Mouse (Mus musculus): ENCODE data around the gene Tle6.
A peak's percentile ranks its signal among the peaks of the same experiment; 100 is the strongest.

Gene Tle6

DNA sequence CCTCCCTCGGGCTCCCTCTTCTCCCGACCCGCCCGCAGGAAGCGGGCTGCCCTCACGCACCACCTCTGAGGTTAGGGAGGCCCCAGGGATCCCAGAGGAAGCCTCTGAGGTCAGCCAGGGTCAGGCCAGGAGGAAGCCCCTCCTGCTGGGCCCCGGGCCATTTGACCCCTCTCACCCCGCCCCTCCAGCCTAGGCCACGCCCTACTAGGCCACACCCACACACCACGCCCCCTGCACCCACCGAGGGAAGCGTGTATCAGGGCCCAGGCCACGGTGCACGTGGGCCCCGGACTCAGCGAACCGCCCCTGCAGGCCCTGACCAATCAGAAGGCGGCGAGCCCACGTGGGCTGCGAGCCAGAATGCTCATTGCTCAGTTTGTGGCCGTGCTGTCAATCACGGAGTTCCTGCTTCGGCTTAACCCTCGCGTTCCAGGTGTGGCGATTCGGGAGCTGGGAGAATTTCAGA lies at the start of gene Tle6:
Gene Tle6 (minus strand): TSS at position 336 of the 466 bp plus-strand sequence.
- peak; percentile 97 for DNase-seq (ENCODE audit: low read depth, low spot score)

DNA sequence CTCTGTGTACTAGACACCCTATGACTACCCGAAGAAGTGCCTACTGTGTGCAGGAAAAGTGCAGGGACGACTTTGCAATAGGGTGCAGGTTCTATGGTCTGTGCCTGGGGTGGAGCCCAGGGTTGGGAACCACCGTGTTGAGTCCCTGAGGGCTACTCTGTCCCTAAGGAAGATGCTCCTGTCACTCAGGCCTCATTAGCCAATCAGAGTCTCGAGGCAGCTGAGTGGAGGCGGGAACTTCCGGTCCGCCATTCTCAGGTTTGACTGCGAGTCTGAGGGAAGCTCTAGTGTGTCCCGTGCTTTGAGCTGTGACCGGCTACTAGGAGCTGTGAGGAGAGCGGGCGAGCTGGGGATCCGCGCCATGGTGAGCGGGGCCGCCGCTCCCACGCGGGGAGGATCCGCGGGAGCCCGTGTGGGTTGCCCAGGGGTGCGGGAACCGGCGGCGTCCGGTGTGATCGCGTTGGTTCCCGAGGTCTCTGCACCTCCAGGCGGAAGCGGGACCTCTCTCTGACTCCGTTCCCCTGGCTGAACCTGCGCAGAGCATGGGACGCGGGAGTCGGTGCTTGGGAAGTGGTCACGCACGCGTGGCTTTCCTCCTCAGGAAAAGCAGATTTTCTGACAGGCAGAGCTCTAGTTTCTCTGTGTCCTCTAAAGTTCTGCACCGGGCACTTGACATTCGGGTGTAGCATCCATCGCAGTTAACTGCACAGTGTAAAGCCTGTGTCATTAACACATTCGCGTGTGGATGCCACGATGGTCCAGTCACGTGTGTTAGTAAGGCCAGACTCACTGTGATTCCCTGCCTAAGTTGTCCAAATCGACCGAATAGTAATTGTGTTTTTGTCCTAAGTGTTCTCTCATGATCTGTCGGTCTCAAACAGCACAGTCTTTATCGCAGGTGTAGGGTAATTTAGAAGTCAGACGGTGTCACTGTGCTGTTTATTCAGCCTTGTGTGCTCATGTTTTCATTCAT lies 48.2 kb upstream of the Tle6 start, which contains the start of gene Gm10778:
Gene Gm10778 (plus strand): TSS at position 257 of the 973 bp plus-strand sequence.
- DNase-seq (ENCODE audit: low read depth, low spot score) = peak; percentile 97

DNA sequence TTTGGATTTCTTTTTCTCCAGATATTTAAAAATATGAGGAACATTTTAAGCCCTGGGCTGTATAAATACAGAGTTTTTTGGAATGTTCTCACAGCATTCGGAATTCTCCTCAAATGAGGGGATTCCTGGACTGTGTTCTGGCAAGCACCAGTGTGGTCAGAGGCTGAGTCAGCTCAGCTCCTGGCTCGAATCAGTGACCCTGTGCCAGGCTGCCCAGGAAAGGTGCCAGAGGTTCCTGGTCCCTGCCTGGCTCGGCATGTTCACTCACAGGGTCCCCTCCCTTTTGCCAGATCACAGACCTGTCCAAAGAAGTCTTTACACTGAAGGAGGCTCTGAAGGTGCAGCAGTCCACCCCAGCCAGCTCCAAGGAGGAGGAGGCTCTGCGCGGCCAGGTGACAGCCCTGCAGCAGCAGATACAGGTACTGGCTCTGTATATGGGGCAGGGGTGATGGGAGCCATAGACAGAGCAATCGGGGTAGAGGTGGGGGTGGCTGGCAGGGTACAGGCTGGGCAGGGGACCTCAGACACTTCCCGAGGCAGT lies 45.2 kb upstream of the Tle6 start:
- DNase-seq (ENCODE audit: low read depth, low spot score) = peak; percentile 2

DNA sequence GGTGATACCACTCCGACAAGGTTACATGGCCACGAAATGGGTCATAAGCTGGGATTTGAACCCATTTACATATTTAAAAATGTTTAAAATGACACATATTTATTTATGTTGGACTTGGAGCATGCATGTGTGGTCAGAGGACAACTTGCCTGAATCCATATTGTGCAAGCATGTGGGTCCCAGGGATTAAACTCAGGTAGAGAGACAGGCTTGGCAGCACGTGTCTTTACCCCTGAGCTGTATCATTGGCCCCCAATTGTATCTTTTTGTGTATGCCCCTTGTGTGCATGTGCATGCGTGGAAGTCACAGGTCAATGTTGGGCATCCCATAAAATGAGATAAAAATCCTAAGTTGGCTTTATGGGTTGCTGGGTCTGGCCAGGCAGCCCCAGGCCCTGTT lies 44.5 kb upstream of the Tle6 start:
- no peak for DNase-seq (ENCODE audit: low read depth, low spot score)

DNA sequence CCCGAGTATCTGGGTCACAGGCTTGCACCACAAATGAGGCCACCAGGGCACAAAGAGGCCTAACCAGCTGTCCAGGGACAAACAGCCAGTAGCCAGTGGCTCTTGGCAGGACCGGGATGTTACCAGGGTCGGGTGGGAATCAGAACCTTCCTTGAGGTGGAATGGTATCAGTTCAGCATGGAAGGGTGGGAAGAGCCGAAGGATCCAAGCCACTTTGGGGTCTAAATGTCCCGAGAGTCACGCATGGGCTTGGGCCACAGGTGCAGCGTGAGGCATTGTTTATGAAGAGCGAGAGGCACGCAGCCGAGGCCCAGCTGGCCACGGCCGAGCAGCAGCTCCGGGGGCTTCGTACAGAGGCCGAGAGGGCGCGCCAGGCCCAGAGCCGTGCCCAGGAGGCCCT lies 43.8 kb upstream of the Tle6 start:
- no peak for DNase-seq (ENCODE audit: low read depth, low spot score)

DNA sequence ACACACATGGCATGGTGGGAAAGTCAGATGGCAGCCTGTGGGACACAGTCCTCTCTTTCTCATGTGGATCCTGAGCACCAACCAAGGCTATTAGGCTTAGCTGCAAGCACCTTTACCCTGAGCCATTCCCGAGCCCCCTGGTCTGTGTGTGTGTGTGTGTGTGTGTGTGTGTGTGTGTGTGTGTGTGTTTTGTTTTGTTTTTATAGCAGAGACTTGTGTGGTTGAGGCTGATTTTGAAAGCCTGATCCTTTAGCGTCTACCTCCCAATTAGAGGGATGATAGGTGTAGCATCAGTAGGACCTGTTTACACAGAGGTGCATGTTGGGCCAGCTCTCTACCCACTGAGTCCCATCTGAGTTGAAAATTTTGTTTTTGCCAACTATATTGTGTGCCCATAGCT lies 43.3 kb upstream of the Tle6 start:
- no peak for DNase-seq (ENCODE audit: low read depth, low spot score)

DNA sequence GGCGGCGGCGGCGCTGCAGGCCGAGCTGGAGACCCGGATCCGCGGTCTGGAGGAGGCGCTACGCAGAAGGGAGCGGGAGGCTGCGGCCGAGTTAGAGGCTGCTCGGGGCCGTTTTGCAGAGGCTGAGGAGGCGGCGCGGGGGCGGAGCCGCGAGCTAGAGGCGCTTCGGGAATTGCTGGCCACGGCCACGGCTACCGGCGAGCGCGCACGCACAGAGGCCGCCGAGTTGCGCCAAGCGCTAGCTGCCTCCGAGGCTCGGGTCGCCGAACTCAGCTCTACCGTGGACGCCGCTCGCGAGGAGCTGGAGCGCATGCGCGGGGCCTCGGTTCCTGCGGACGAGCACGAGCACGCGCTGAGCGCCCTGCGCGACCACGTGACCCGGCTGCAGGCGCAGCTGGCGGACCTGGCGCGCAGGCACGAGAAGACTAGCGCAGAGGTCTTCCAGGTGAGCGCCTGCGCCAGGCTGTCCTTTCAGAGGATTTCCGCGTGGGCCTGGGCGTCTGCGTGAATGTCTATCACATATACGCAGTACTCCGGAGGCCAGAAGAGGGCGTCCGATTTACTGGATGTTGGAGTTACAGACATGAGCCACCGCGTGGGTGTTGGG lies 42.7 kb upstream of the Tle6 start:
- peak; percentile 99 for DNase-seq (ENCODE audit: low read depth, low spot score)

DNA sequence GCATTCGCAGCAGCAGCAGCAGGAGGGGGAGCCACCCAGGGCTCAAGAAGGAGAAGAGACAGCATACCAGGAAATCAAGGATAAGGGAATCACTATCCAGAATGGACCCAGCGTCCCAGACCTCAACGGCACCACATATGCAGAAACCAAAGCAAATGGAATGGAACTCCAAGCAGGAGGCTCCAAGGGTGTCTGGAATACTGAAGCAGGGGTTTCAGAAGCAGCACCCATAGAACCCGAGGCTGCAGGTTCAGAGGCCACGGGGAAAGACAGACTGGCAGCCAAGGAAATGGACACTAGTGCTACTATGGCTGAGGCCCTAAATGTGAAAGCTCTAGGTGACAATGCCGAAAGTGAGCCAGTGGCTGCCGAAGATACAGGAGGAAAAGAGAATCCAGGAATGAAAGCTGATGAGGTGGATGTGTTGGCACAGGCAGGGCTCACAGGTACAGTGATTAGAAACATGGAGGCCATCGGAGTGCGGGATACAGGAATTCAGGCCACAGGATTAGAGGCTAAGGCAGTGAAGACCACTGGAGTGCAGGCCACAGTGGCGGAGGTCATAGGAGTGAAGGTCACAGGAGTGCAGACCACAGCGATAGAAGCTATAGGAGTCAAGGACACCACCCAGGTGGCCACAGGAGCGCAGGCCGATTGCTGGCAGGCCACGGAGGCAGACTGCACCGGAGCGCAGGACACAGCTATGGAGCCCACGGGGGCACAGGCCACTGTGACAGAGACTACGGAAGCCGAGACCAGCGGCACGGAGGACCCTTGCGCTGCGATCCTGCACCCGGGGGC lies 42.0 kb upstream of the Tle6 start:
- no peak for DNase-seq (ENCODE audit: low read depth, low spot score)

DNA sequence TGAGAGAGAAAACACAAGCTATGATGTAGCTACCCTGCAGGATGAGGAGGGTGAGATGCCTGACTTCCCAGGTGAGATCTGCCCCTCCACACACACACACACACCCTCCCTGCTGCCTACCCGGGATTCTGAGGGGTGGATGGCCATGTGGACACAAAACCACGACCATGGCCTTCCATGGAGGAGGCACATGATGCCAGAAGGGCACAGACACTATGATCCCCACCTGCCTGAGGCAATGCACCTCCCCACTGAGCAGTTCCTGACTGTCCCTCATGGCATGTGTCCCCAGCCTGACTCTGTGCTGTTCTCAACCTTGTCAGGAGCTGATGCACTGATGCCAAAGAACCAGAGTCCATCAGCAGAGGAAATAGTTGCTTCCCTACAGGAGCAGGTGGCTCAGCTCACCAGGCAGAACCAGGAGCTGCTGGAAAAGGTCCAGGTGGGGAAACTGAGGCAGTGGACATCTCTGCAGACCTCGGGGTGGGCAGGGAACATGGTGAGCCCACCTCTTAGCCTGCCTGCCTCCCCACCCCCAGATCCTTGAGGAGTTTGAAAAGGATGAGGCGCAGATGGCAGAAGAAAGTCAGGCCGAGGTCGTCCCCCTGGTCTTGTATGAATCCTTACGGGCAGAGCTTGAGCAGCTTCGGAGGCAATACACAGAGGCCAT lies 41.2 kb upstream of the Tle6 start:
- peak; percentile 22 for DNase-seq (ENCODE audit: low read depth, low spot score)

DNA sequence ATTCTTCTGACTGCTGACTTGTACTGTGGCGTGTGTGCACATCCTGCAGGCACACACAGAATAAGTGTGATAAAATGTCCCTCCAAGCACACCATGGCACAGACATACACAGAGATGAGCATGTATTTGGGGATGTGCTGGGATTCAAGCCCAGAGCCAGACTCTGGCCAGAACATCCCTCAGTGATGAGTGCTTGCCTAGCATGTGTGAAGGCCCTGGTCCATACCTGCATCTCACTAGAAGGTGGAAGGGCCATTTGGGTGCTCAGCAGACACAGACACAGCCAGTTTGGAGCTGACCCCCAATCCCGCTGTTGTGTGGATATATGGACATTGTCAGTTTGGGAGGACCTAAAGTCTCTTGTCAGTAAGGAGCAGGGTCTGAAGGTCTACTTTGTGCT lies 40.7 kb upstream of the Tle6 start:
- DNase-seq (ENCODE audit: low read depth, low spot score) = peak; percentile 10

DNA sequence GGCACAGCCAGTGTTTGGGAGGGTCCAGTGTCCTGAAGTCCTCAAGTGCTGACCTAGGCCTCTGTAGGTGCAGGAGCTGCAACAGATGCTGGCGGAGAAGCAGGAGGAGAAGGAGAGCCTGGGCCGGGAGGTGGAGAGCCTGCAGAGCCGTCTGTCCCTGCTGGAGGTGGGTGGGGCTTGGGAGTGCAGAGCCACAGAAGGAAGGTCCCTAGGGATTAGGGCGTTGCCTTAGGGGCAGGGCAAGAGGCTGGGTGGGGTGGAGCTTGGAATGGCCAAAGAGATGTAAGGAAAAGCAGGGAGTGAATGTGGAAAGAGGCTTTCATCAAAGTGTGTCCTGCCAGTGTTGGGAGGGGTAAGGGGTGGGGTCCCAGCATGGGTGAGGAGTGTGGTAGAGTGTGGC lies 40.0 kb upstream of the Tle6 start:
- DNase-seq (ENCODE audit: low read depth, low spot score) = peak; percentile 38

DNA sequence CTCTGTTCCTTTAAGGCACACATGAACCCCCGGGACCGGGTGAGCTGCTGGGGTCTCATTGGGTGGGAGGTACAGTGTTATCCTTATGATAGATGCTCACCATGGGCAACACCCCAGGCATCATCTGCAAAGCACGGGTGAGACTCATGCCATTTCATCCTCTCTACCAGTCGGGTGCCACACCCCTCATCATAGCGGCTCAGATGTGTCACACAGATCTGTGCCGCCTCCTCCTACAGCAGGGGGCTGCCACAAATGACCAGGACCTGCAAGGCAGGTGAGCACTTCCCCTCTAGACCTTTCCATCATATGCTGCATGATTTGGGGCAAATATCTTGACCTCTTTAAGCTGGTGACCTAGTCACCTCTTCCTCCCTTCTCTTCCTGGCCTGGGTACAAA lies 37.2 kb upstream of the Tle6 start:
- DNase-seq (ENCODE audit: low read depth, low spot score) = no peak

DNA sequence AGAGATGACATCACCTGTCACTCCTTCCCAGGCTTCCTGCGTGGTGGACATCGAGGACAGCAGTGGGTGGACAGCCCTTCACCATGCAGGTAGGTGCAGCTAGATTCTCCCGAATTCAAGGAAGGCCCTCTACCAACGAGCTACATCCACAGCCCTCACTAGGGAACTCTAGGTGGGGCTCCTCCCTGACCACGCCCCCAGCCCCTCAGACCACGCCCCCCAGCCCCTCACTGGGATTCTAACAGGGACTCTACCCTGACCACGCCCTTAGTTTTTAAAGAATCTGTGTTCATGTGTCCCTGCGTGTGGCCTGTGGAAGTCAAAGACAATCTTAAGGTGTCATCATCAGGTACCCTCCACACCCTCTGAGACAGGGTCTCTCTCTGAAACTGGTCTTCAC lies 35.5 kb upstream of the Tle6 start:
- no peak for DNase-seq (ENCODE audit: low read depth, low spot score)

DNA sequence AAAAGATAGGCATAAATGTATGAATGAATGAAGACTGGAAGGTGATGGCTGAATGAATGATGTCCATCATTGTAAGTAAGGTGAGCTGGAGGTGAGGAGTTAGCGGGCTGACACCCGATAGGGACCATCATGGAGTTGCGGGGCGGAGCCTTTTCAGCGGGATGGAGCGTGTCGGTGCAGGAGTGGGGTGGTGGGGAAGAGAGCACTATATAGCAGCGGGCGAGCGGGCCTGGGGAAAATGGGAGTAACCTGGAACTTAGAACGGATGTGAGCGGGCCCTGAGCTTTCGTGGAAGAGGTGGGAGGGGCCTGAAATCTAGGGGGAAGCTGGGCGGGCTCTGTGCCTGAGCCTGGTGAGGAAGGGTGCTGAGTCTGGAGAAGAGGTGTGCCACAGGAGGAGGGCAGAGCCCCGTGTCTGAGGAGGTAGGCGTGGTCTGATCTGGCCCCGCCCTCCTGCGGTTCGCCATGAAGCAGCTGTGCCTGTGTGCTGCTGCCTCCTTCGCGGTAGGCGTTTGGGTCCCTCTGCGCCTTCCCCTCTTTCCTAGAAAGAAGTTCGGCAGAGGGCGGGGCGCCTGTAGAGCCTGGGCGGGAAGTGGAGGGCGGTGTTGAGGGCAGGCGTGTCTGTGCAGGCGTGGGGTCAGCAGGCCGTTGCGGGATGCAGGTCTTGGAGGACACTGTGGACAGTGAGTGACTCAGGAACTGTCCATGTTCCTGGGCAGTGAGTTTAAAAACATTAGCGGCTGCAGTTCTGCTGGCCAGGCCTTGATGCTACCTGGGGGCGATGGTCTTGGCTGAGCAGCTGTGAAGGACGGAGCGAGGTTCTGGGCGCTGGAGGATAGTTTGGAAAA lies 32.6 kb upstream of the Tle6 start:
- peak; percentile 93 for DNase-seq (ENCODE audit: low read depth, low spot score)

DNA sequence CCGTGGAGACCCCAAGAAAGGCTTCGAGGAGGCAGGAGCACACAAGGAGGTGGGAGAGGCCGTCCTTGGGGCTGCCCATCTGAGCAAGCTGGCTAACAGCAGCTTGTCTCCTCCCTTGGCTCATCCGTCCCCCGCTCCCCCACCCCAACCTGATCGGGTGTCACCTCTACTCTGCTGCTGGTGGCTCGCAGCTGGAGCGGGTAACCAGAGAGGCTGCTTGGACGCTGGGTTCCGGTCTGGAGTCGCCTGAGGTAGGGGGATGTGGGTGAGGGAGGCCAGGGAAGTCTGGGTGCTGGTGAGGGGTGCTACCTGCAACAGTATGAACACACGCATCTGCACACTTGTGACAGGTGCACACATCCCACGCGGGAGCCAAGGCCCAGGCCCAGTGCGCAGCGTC lies 27.5 kb upstream of the Tle6 start, which contains the start of gene Ankrd24:
Gene Ankrd24 (plus strand): TSS at position 151 of the 400 bp plus-strand sequence.
- DNase-seq (ENCODE audit: low read depth, low spot score) = no peak

DNA sequence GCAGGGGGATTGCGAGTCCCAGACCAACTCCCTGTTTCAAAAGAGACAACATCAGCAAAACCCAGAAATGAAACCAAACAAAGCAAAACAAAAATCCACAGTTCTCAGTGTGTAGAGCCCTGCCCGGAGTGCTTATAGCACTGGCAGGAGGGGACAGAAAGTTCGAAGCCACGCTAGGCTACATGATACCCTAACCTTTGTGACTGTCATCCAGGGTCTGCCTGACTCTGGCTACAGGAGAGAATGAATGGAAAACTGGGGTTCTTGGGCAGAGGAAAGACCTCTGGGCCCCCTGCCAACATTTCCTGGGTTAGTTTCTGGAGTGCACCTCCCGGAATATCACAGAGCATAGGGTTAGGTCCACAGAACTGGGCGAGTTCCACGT lies 27.0 kb upstream of the Tle6 start:
- no peak for DNase-seq (ENCODE audit: low read depth, low spot score)

DNA sequence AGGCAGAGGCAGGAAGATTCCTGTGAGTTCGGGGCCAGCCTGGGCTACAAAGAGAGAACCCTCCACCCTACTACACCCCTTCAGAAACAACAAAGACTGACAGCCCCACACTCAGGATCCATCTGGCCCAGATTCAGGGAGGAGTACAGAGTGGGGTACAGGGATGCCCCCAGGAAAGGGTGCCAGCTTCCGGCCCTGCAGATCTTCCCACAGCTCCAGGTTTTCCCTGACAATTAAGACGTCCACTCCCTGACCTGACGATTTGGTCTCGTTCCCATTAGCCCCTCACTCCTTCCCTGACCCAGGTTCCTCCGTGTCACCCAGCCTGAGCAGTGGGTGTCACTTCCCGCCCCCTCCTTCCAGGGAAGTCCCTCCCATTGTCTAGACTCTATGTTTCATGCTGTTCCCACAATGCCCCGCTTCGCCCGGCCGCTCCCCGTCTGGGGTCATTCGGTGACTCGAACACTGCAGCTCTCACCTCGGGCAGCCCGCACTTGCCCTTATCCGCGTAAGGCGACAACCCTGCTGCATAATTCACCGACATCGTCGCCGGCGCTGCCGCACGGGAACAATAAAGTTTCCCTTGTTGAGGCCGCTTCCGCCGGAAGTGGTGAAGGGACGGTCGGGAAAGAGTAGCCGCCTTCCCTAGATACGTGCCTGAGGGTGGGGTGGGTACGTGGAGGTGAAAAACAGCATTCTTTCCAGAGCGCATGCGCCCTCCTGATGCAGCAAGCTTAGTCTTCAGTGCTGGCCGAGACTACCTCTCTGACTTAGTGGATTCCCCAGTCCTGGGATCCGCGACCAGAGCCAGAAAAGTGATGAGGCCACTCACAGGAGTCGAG lies 26.3 kb upstream of the Tle6 start, which contains the start of gene Sirt6:
Gene Sirt6 (minus strand): TSS at position 804 of the 842 bp plus-strand sequence.
- peak; percentile 99 for DNase-seq (ENCODE audit: low read depth, low spot score)

DNA sequence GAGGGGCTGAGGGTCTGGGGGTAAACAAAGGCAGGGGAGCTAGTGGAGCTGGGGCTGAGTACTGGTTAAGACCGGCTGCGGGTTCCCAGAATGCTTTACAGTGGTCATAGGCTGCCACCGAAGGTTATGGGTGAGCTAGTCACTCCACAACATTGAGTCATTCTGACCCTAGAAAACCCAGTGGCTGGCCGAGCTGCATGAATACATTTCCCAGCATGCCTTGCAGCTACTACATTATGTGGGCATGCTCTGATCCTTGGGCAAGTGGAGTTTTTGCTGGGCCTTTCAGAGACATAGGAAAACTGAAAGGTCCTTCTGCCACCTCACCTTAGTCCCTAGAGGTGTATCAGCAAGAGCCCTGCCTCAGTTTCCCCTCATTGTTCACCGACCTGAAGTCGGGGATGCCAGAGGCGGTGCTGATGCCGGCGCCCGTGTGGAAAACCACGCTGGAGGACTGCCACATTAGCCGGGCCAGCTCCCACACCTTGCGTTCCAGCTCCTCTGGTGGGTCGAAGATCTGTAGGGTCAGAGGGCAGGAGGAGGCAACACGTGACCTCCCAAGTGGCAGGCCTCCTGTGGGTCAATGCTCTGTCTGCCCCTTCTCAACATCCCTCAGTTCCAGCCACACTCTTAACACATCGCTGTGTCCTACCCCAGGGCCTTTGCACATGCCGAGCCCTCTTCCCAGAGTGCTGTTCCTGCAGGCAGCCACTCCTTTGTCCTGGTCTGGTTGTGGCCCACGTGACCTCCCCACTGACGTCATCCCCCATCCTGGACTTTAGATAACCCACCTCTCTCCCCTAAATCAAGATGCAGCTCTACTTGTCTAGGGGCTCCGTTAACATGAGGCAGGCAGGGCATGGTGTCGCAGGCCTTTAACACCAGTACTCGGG lies 25.5 kb upstream of the Tle6 start:
- DNase-seq (ENCODE audit: low read depth, low spot score) = no peak

All from brain, adult 2 months (tissue).